Mouse (Mus musculus) E14TG2a.4 (cell line): ENCODE data around the gene Cttnbp2nl.

Experiments used
- CTCF ChIP-seq: conservative IDR thresholded peaks from 2 replicates; pipeline ENCODE4 v1.5.1; 2014; ENCODE audit warnings: low read length
- NANOG ChIP-seq: IDR thresholded peaks from 2 replicates; pipeline ENCODE4 v1.6.1; 2014; ENCODE audit warnings: borderline replicate concordance, low read length, mixed read lengths
- POU5F1 ChIP-seq: IDR thresholded peaks from 2 replicates; pipeline ENCODE4 v1.6.1; 2014; ENCODE audit warnings: low read length, borderline replicate concordance

GRCm38 (mm10) chr3:104991703-104992102 lies 61.2 kb downstream of the Cttnbp2nl start:
- no peak for TF ChIP-seq CTCF
- TF ChIP-seq POU5F1: no peak
- TF ChIP-seq NANOG: no peak
